Mouse (Mus musculus) liver, postnatal 0 days (tissue): ENCODE data around the gene Ptger3. TPM values are rescaled to one million over a fixed set of nuclear protein-coding genes. Genes with fewer than 3 reads are reported as not detected.

Experiments
- ATAC-seq: fragments of 200-750 bp; cut with Nextera tagmentation; 2 replicates; pipeline ENCODE4 v1.8.0; 2017; ENCODE audit warnings: mild to moderate bottlenecking, moderate library complexity
- DNase-seq: peaks from one replicate; pipeline ENCODE4 v3.0.0-alpha.2; 2016
- H3K27ac ChIP-seq: fragments of 300-500 bp; sonication (generic); 2 replicates; pipeline ENCODE4 v1.5.1; 2014; ENCODE audit warnings: antibody characterized with exemption, moderate library complexity, mild to moderate bottlenecking, low read depth
- H3K27me3 ChIP-seq: fragments of 300-500 bp; sonication (generic); 2 replicates; pipeline ENCODE4 v1.6.1; 2014; ENCODE audit warnings: low read length, control low read depth, mixed read lengths; ENCODE audit not compliant: insufficient read depth
- H3K36me3 ChIP-seq: fragments of 300-500 bp; sonication (generic); replicated peaks from 2 replicates; pipeline ENCODE4 v1.6.1; 2014; ENCODE audit warnings: mild to moderate bottlenecking, control low read depth, low read length, moderate library complexity, mixed read lengths; ENCODE audit not compliant: insufficient read depth
- H3K4me1 ChIP-seq: fragments of 300-500 bp; sonication (generic); 2 replicates; pipeline ENCODE4 v1.6.1; 2014; ENCODE audit warnings: antibody characterized with exemption, mild to moderate bottlenecking, control low read depth; ENCODE audit not compliant: insufficient read depth
- H3K4me2 ChIP-seq: fragments of 300-500 bp; sonication (generic); 2 replicates; pipeline ENCODE4 v1.6.1; 2014; ENCODE audit warnings: low read depth, mild to moderate bottlenecking, low read length, moderate library complexity, mixed read lengths
- H3K4me3 ChIP-seq: fragments of 300-500 bp; sonication (generic); 2 replicates; pipeline ENCODE4 v1.5.1; 2014; ENCODE audit warnings: low read depth, low read length
- H3K9ac ChIP-seq: fragments of 300-500 bp; sonication (generic); replicated peaks from 2 replicates; pipeline ENCODE4 v1.6.1; 2014; ENCODE audit warnings: mild to moderate bottlenecking, moderate library complexity
- H3K9me3 ChIP-seq: fragments of 300-500 bp; sonication (generic); 2 replicates; pipeline ENCODE4 v1.6.1; 2016; ENCODE audit warnings: mild to moderate bottlenecking, control low read depth, low read length, mixed read lengths
- CTCF ChIP-seq: sonication (generic); IDR thresholded peaks from 2 replicates; pipeline ENCODE4 v1.5.1; 2016; ENCODE audit warnings: antibody characterized with exemption, low read depth
- EP300 ChIP-seq: IDR thresholded peaks from 2 replicates; pipeline ENCODE4 v1.6.1; 2016; ENCODE audit warnings: antibody characterized with exemption, low read depth, mild to moderate bottlenecking
- WGBS: fragments of 180-500 bp; shearing (Covaris S2); extraction: QIAGEN DNeasy Blood & Tissue Kit; methylation state at CpG from one replicate; pipeline ENCODE4 v1.1.7; 2014; ENCODE audit not compliant: insufficient replicate concordance; 5-methylcytosine and 5-hydroxymethylcytosine counted together
- polyA plus RNA-seq: library from polyadenylated mRNA; unstranded; fragments of >200 nt; fragmentation: Nextera tagmentation; extraction: Ambion mirVana; gene quantifications from 2 replicates; pipeline ENCODE4 v1.2.1, GENCODE M21; 2015

Gene Ptger3
- polyA plus RNA-seq, 1 experiment from 2014 or later: 4.7 TPM

DNA sequence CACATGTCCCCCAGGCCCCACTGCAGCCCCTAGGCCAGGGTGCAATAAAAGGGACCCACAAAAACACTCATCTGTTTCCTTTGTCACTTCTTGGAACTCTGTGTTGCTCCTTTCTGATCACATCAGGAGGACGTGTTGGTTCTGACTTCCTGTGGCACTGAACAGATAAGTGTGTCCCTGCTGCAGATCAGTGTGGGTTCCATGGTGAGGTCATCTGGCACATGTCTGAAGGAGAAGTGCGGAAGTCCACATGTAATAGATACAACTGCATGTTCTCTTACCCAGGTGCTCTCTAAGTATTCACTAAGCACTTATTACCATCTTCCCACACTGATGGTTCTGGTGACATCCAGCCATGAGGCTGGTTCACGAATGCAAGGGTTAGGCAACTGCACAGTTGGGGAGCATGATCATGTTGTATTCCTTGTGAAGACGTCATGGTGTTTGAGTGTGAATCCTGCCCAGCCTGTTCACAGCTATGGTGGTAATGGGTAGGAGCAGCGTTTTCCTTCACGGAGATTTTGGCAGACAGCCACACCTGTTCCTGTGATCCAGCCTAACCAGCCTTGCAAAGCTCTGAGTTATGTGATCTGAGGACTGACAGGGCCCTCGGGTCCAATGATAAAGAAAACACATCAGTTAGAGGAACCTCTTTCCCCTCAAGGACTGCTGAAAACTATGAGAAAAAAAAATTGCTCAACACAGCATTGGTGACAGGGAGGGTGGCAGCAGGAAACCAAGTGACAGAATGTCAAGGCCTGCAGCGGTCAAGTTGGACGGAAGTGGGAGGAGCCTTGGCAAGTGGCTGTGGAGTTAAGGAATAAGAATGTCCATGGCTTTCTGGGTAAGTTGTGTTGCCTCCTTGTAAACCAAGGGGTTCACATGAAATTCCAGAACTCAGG is 9.0 kb downstream of the Ptger3 start:
- peak; percentile 46 for DNase-seq
- TF ChIP-seq CTCF: no peak
- no peak for TF ChIP-seq EP300
- peak overlapping the region; percentile 30 for H3K27ac ChIP-seq
- H3K9ac ChIP-seq: no peak overlapping the region
- H3K4me1 ChIP-seq: peaks cover 27% of the 10 kb centered on the region
- peak; percentile 55 for ATAC-seq
- 25% methylated on average over 9 of the region's 9 CpGs for WGBS
- H3K9me3 ChIP-seq: no peaks in the 10 kb centered on the region
- no peak overlapping the region; the same call in 1 of the 2 replicates for H3K4me2 ChIP-seq
- H3K27me3 ChIP-seq: no peaks in the 10 kb centered on the region
- no peaks in the 10 kb centered on the region for H3K36me3 ChIP-seq
- H3K4me3 ChIP-seq: no peak overlapping the region

DNA sequence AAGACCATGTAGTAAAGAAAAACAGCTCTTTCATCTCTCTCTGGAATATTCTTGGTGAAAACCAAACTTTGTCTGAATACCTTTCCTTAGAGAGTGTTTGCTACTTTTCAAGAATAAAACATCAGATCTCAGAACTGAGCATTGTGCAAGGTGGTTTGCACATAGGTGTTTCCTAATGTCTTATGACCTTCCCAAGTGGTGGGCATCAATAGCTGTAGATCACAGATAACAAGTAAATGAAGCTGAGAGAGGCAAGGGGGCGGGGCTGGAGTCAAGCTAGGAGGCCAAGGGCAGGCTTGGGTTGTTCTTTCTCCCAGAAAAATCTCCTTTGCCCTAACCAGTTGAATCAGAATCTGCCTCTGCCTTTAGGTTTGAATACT is 9.6 kb downstream of the Ptger3 start:
- Histone ChIP-seq H3K27me3 (no peaks in the 10 kb centered on the region), H3K9ac (no peak overlapping the region), H3K4me1 (peaks cover 30% of the 10 kb centered on the region), H3K4me2 (no peak overlapping the region), H3K9me3 (no peaks in the 10 kb centered on the region), H3K36me3 (no peaks in the 10 kb centered on the region), H3K4me3 (no peak overlapping the region), H3K27ac (peak overlapping the region; percentile 30; the same call in 1 of the 2 replicates)
- DNase-seq (no peak), ATAC-seq (no peak)
- 63% methylated on average over 1 of the region's 1 CpGs for WGBS
- TF ChIP-seq CTCF: no peak
- TF ChIP-seq EP300: no peak

DNA sequence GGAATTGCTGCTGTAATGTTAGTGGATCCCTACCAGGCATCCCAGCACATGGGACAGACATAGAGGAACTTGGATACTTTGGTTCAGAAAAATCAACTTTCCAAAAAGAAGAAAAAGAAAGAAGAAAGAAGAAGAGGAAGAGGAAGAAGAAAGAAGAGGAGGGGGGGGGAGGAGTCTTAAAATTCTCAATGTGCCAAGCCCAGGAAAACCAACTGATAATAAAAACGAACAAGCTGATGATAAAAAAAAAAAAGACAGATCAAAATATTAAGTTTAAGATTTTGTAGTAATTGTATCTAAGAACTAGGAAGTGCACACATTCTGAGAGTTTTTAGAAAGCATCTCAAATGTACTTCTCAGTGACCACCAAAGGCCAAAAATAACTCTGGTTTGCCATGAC is 10.2 kb downstream of the Ptger3 start:
- Histone ChIP-seq H3K27ac (no peak overlapping the region), H3K9me3 (no peaks in the 10 kb centered on the region), H3K4me2 (no peak overlapping the region), H3K9ac (no peak overlapping the region), H3K4me1 (peaks cover 32% of the 10 kb centered on the region), H3K27me3 (no peaks in the 10 kb centered on the region), H3K36me3 (no peaks in the 10 kb centered on the region), H3K4me3 (no peak overlapping the region)
- DNase-seq (no peak), ATAC-seq (no peak)
- TF ChIP-seq EP300 (no peak), CTCF (no peak)
- WGBS: 17% methylated on average over 1 of the region's 1 CpGs

- Histone ChIP-seq H3K9me3 (no peaks in the 10 kb centered on the region), H3K9ac (no peak overlapping the region), H3K4me2 (no peak overlapping the region), H3K4me1 (peaks cover 32% of the 10 kb centered on the region), H3K36me3 (no peaks in the 10 kb centered on the region), H3K27me3 (no peaks in the 10 kb centered on the region), H3K4me3 (no peak overlapping the region), H3K27ac (no peak overlapping the region)
- WGBS: 56% methylated on average over 5 of the region's 5 CpGs
- TF ChIP-seq EP300 (no peak), CTCF (no peak)
- DNase-seq (no peak), ATAC-seq (no peak)
Measured at GRCm38 (mm10) chr3:157578469-157579170, 11.9 kb downstream of the Ptger3 start.

DNA sequence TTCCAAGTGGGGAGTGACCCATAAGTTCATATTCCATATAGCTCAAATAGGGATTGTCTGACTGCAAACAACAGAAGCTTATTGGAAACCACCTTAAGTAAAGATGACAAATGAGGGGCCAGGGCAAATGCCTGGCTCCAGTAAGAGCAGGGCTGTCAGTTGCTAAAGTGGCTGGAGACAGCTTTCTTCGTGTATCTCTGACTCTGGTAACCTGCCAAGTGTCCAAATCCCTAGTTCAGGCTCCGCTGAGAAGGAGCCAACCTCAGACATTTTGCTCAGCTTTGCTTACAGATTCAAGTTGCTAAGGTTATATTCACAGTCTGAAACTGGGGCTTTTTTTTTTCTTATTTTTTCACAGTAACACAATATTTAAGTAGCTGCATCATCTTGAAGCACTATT is 12.7 kb downstream of the Ptger3 start:
- H3K4me1 ChIP-seq: peaks cover 32% of the 10 kb centered on the region
- no peak overlapping the region for H3K4me3 ChIP-seq
- no peaks in the 10 kb centered on the region for H3K9me3 ChIP-seq
- 63% methylated on average over 2 of the region's 2 CpGs for WGBS
- TF ChIP-seq CTCF (no peak), EP300 (no peak)
- H3K27me3 ChIP-seq: no peaks in the 10 kb centered on the region
- no peak overlapping the region for H3K4me2 ChIP-seq
- ATAC-seq (no peak), DNase-seq (no peak)
- no peak overlapping the region for H3K27ac ChIP-seq
- H3K36me3 ChIP-seq: no peaks in the 10 kb centered on the region
- H3K9ac ChIP-seq: no peak overlapping the region

DNA sequence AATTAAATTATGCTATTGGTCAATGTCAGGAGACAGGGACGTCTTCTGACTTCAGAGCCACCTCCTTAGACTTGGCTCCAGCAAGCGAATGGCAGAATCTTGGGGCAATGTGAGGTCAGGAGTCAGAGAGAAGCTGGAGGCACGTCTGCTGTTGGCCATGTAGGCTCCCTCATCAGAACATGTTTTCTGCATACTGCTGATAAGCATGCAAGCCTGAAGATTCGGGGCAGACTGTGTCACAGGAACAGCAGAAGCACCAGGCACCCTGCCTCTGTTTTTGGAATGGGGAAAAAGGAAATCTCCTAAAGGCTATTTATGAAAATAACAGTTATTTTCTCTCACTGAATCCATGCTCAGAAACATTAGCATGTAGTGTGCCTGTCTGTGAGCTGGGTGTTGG is 13.6 kb downstream of the Ptger3 start:
- TF ChIP-seq CTCF (no peak), EP300 (peak; percentile 59)
- ATAC-seq: peak; percentile 72
- no peaks in the 10 kb centered on the region for H3K36me3 ChIP-seq

More for the DNA sequence above, 13.6 kb downstream of the Ptger3 start:
- H3K27me3 ChIP-seq: no peaks in the 10 kb centered on the region
- no peak overlapping the region; the same call in 1 of the 2 replicates for H3K27ac ChIP-seq
- 0 out of 2 replicates have a peak overlapping the region, but pooled peaks have one; percentile 7 for H3K4me2 ChIP-seq
- no peaks in the 10 kb centered on the region for H3K9me3 ChIP-seq
- peaks cover 32% of the 10 kb centered on the region for H3K4me1 ChIP-seq
- H3K9ac ChIP-seq: no peak overlapping the region
- DNase-seq: no peak
- H3K4me3 ChIP-seq: no peak overlapping the region
- 43% methylated on average over 4 of the region's 4 CpGs for WGBS
